Mouse (Mus musculus): ENCODE measurements around the gene Hivep3. TPM values are rescaled to one million over a fixed set of nuclear protein-coding genes. Genes with fewer than 3 reads are reported as not detected.
A peak's percentile ranks its signal among the peaks of the same experiment; 100 is the strongest.

Hivep3 gene
- total RNA-seq, 2 experiments from 2014 or later, result 10.6 to 12.0 TPM

- DNase-seq (ENCODE audit: low spot score in 2 of 2), result no peak
Measured at GRCm38 (mm10) chr4:120074061-120074460, 340.5 kb downstream of the Hivep3 start.

- DNase-seq (ENCODE audit: low spot score in 2 of 2), result no peak
Measured at GRCm38 (mm10) chr4:120077322-120077721, 343.7 kb downstream of the Hivep3 start.

GRCm38 (mm10) chr4:120082527-120082926, 348.9 kb downstream of the Hivep3 start:
- DNase-seq (ENCODE audit: low spot score in 2 of 2), result no peak

GRCm38 (mm10) chr4:120083700-120084099, 350.1 kb downstream of the Hivep3 start:
- no peak for DNase-seq (ENCODE audit: low spot score in 2 of 2)

- DNase-seq (ENCODE audit: low spot score in 2 of 2), result no peak
Measured at GRCm38 (mm10) chr4:120089536-120089935, 356.0 kb downstream of the Hivep3 start.

- DNase-seq (ENCODE audit: low spot score in 2 of 2), result no peak
Measured at GRCm38 (mm10) chr4:120091997-120092783, 358.6 kb downstream of the Hivep3 start.

GRCm38 (mm10) chr4:120096935-120097334, 363.4 kb downstream of the Hivep3 start:
- DNase-seq (ENCODE audit: low spot score in 2 of 2), result no peak

GRCm38 (mm10) chr4:120101186-120101585, 367.6 kb downstream of the Hivep3 start:
- DNase-seq (ENCODE audit: low spot score in 2 of 2), result no peak

GRCm38 (mm10) chr4:120104599-120104998, 371.0 kb downstream of the Hivep3 start:
- peak; percentile 31 to 63 for DNase-seq (ENCODE audit: low spot score in 2 of 2)

- DNase-seq (ENCODE audit: low spot score in 2 of 2), result no peak
Measured at GRCm38 (mm10) chr4:120106362-120106761, 372.8 kb downstream of the Hivep3 start.

- DNase-seq (ENCODE audit: low spot score in 2 of 2), result no peak
Measured at GRCm38 (mm10) chr4:120107787-120108186, 374.2 kb downstream of the Hivep3 start.

- DNase-seq (ENCODE audit: low spot score in 2 of 2), result no peak
Measured at GRCm38 (mm10) chr4:120115516-120115915, 381.9 kb downstream of the Hivep3 start.

GRCm38 (mm10) chr4:120116312-120116711, 382.7 kb downstream of the Hivep3 start:
- no peak for DNase-seq (ENCODE audit: low spot score in 2 of 2)

- DNase-seq (ENCODE audit: low spot score in 2 of 2), result peak in 1 of 2 experiments; percentile 43
Measured at GRCm38 (mm10) chr4:120120276-120120675, 386.7 kb downstream of the Hivep3 start.

- DNase-seq (ENCODE audit: low spot score in 2 of 2), result no peak
Measured at GRCm38 (mm10) chr4:120124656-120125055, 391.1 kb downstream of the Hivep3 start.

- DNase-seq (ENCODE audit: low spot score in 2 of 2), result no peak
Measured at GRCm38 (mm10) chr4:120126047-120126446, 392.5 kb downstream of the Hivep3 start.

GRCm38 (mm10) chr4:120127333-120127732, 393.7 kb downstream of the Hivep3 start:
- no peak for DNase-seq (ENCODE audit: low spot score in 2 of 2)

GRCm38 (mm10) chr4:120128033-120128432, 394.4 kb downstream of the Hivep3 start:
- peak in 1 of 2 experiments; percentile 35 for DNase-seq (ENCODE audit: low spot score in 2 of 2)

- DNase-seq (ENCODE audit: low spot score in 2 of 2), result no peak
Measured at GRCm38 (mm10) chr4:120129233-120129885, 395.8 kb downstream of the Hivep3 start.

GRCm38 (mm10) chr4:120130926-120131325, 397.3 kb downstream of the Hivep3 start:
- no peak for DNase-seq (ENCODE audit: low spot score in 2 of 2)

- peak; percentile 79 to 80 for DNase-seq (ENCODE audit: low spot score in 2 of 2)
Measured at GRCm38 (mm10) chr4:120131441-120132220, 398.0 kb downstream of the Hivep3 start.

GRCm38 (mm10) chr4:120134223-120134622, 400.6 kb downstream of the Hivep3 start:
- no peak for DNase-seq (ENCODE audit: low spot score in 2 of 2)
